Mouse (Mus musculus) Muller cell, postnatal 12 days (primary cell): ENCODE data around the gene Fgfr2.

ENCODE experiments used
- DNase-seq: peaks from one replicate; pipeline ENCODE4 v3.0.0-alpha.2; 2015; ENCODE audit errors: inconsistent ontology term

Fgfr2 gene

GRCm38 (mm10) chr7:130291179-130291578, 2832.0 kb downstream of the Fgfr2 start:
- DNase-seq: no peak

GRCm38 (mm10) chr7:130289428-130289790, 2833.7 kb downstream of the Fgfr2 start:
- DNase-seq: peak; percentile 81

DNA sequence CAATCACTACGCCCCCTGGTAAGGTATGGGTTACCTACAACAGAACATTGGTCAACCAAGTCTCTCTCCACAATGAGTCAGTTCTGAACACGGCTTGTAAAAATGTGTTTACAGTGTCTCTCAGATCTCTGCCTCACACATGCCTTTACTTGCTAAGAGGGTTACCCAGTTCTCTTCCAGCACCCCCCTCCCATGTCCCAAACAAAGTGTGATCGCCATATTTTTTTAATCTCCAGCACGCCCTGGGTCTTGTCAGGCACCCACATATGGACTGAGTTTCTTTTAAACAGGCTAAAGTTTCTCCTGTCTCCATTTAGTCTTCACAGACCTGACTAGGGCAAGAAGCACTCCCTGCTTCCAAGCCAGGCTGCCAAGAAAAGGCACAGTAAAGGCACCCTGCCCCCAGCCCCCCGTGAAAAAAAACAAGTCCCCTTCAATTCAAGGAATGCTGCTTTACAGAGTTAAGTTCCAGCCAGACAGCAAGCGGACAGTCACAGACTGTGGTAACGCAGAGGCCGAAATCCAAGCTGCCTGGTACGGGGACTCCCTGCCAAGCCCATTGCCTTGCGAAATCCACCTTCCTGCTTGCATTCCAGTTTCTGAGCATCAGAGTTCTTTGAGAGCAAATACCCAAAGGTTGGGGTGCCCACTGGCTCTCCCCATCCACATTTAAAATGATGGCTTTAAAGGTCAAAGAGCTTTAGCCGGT, 2834.3 kb downstream of the Fgfr2 start:
- DNase-seq: peak; percentile 83

GRCm38 (mm10) chr7:130288248-130288647, 2834.9 kb downstream of the Fgfr2 start:
- DNase-seq: no peak

DNA sequence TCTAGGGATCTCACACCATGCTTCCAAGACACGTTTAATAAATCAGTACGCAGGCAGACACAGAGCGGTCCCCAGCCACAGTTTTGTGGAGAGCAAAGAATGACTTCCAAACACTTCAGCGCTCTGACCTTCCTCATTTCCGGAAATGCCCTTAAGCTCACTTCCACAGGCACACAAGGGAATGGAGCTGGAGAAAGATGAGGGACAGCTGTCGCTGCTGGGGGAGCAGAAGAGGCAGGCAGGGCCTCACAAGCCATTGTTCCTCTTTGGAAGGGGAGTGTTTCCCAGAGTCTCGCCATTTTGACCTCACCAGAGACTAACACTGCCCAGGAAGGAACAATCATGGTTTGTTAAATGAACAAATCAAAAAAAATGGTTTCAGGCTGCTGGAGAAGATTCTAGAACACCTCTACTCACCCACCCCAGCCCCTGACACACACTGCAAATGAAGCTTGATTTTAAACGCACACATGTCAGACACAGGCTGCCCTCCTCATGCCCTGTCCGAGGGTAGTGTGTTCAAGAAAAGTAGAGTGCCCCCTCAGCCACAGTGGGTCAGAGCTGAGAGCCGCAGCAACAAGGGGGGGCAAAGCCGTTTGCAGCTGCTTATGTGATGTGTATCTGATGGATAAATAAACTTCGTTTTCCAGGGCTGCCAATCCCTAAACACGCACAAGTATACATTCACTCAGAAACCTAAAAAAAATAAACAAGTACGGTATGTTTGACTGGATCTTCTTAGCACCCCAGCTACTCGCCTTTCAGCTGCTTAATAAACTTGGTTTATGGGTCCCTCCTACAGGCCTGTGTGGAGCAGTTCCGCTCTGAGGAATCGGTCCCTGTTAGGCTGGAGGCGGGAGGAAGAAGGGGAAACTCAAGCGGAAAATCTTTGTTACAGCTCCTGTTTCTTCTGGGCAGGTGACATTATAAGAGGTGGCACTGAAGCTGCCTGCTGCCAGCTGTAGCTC, 2844.1 kb downstream of the Fgfr2 start:
- DNase-seq: no peak

- DNase-seq: no peak
These were observed 2845.0 kb downstream of the Fgfr2 start for GRCm38 (mm10) chr7:130278000-130278737.

- DNase-seq: peak; percentile 75
These were observed 2849.9 kb downstream of the Fgfr2 start for GRCm38 (mm10) chr7:130273265-130273664.

- no peak for DNase-seq
These were observed 2852.3 kb downstream of the Fgfr2 start for GRCm38 (mm10) chr7:130270807-130271206.

DNA sequence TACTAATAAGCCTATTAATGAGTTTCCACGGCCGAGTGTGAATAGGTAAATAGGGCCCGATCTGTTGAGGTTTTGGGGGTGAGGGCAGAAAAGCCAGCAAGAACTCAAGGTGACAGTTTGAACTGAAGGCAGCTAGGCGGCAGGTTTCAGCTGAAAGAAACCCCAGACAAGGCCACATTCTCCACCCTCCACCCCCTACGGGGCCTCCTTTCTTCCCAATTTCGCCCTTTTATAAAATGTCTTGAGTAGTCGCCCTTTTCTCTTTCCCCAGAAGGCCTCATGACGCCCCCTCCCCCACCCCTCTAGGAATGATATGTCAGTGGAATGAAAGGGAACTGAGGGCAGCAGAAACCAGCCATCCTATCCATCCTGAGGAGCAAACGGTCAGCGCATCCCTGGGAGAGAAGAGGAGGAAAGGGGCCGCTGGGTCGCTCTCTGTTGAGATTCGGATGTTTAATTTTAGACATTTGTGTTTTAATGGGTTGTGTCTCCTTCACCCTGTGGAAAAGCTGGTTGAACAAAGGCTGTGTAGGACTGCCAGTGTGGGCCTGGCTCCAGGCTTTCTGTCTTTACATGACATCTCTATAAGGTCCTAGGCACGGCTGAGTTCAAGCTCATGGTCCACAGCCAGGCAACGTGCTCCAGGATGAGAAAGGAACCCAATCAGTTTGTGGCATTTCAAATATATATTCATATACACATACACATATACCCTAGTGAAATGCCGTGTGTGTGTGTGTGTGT, 2853.9 kb downstream of the Fgfr2 start:
- DNase-seq: no peak

DNA sequence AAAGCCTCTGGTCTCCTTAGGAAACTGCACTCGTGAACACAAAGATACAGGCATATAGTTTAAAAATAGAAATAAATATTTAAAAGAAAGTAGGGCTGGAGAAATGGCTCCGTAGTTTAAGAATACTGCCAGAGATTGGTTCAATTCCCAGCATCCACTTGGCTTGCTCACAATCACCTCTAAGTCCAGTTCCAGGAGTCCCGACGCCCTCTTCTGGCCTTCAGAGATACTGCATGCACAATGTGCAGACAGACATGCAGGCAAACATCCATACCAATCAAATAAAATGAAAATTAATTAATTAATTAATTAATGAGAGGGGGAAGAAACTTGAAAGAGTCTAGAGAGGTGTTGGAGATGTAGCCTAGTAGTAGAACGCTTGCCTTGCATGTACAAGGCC, 2856.1 kb downstream of the Fgfr2 start:
- no peak for DNase-seq

- peak; percentile 91 for DNase-seq
These were observed 2857.0 kb downstream of the Fgfr2 start for GRCm38 (mm10) chr7:130266166-130266490.

DNA sequence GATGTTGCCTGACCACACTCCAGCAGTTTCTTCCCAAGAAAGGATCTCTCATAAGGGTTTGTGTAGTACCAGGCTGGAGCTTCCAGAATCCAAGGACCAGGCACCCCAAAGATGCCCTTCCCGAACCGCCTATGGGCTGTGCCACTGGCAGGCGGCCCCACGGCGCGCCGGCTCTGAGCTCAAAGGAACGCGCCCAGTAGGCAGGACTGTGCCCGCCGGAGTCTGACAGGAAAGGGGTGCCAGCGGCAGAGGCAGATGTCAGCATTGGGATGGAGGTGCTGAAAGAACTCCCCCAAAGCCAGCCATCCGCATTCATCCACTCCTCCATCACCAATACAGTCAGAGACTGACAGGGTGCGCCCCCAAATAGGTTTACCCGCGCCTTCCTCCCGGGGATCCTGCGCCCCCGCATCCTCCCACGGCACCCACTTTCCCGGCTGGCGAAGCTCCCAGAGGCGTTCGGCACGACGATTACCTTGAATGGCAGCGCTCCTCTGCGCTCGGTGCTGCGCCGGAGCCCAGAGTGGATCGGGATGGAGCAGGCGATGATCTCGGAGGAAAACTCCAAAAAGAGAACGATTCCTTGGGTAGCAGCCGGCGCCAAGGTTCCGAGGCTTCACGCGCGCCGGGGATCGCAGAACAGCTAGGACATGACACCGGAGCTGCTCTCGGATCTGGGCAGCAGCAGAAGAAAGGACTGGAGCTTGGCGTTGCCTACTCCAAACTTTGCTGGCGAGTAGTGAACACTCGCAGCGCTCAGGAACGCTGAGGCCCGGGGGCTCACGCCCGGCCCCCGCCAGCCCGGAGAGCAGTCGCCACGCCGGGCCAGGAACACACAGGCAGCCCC, 2857.6 kb downstream of the Fgfr2 start:
- peak; percentile 61 for DNase-seq

- DNase-seq: peak; percentile 80
These were observed 2858.4 kb downstream of the Fgfr2 start for GRCm38 (mm10) chr7:130264616-130265318.

GRCm38 (mm10) chr7:130263799-130264351, 2859.3 kb downstream of the Fgfr2 start:
- no peak for DNase-seq

DNA sequence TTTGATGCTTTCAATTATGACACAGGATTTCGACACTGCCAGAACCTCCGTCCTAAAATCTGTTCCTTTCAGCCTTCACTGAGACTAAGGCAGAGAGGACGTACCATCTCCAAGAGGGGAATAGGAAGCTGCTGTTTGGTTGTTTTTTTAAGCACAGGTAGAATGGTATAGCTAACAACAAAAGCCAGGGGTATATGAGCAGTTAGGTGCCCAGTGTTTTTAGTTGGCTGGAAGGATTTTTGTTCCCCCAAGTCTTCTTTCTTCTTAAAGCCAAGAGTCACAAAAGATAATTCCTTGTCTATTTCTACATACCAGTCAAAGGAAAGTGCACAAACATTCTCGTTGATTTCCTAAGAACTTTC, 2859.9 kb downstream of the Fgfr2 start:
- DNase-seq: no peak

DNA sequence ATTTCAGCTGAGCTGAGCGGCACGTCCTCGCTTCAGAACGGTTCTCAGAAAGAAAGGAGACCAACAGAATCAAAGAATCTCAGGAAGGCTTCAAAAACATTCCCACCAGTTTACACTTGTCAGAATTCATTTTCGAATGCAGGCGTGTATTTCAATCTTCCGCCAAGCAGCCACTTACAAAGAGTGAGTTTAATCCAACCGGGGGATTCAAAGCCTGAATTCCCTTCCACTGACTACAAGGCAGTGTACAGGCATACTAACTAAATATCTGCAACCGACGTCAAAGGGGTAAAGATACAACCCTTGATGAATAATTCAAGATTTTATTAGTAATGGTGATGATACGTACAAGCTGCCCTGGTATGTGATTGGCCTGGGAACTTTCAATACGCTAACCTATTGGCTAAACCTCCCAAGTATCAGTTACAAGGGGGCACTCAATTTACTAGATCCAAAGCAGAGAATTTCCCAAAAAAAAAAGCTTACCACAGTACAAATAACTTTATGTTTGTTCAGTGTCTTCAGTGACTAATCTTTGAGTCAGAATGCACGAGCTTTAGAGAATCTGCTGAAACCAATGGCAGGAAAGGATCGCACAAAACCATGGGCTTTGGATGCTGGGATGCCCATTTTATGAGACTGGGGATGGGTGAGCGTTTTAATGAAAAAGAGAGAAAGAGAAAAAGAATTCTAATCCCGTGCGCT, 2860.5 kb downstream of the Fgfr2 start:
- DNase-seq: peak; percentile 42

- no peak for DNase-seq
These were observed 2861.2 kb downstream of the Fgfr2 start for GRCm38 (mm10) chr7:130261684-130262527.
